Mouse (Mus musculus) embryonic facial prominence, embryonic 10.5 days (tissue): Measurements from ENCODE around the gene Olfr545. TPM values are rescaled to one million over a fixed set of nuclear protein-coding genes. Genes with fewer than 3 reads are reported as not detected.
A peak's percentile ranks its signal among the peaks of the same experiment; 100 is the strongest.
"Not testable (repeated sequence)": the region's sequence is repeated elsewhere in the genome, so short reads cannot be mapped to it uniquely, and the experiment has no call there.

ENCODE experiments used
- DNase-seq: peaks from one replicate; pipeline ENCODE4 v3.0.0-alpha.2; 2017; ENCODE audit warnings: low spot score
- H3K27ac ChIP-seq: fragments of 300-500 bp; sonication (generic); replicated peaks from 2 replicates; pipeline ENCODE4 v1.5.1; 2016; ENCODE audit warnings: mild to moderate bottlenecking
- H3K27me3 ChIP-seq: fragments of 300-500 bp; sonication (generic); replicated peaks from 2 replicates; pipeline ENCODE4 v1.6.1; 2016; ENCODE audit warnings: low read depth, mild to moderate bottlenecking; ENCODE audit not compliant: poor library complexity, severe bottlenecking
- H3K36me3 ChIP-seq: fragments of 300-500 bp; sonication (generic); replicated peaks from 2 replicates; pipeline ENCODE4 v1.6.1; 2016; ENCODE audit warnings: mild to moderate bottlenecking, moderate library complexity
- H3K4me1 ChIP-seq: fragments of 300-500 bp; sonication (generic); 2 replicates; pipeline ENCODE4 v1.6.1; 2016
- H3K4me3 ChIP-seq: fragments of 300-500 bp; sonication (generic); 2 replicates; pipeline ENCODE4 v1.5.1; 2016; ENCODE audit warnings: mild to moderate bottlenecking, moderate library complexity
- H3K9me3 ChIP-seq: fragments of 300-500 bp; sonication (generic); 2 replicates; pipeline ENCODE4 v1.6.1; 2016; ENCODE audit warnings: mild to moderate bottlenecking
- WGBS: fragments of 180-500 bp; shearing (Covaris S2); methylation state at CpG from one replicate; pipeline ENCODE4 v1.1.7; 2016; 5-methylcytosine and 5-hydroxymethylcytosine counted together
- polyA plus RNA-seq: library from polyadenylated mRNA; unstranded; fragments of >200 nt; fragmentation: Nextera tagmentation; extraction: Ambion mirVana; gene quantifications from 2 replicates; pipeline ENCODE4 v1.2.1, GENCODE M21; 2016

Gene Olfr545
- polyA plus RNA-seq, 1 experiment from 2014 or later = 0.24 TPM

- no peaks in the 10 kb centered on the region for H3K4me1 ChIP-seq
- no peaks in the 10 kb centered on the region for H3K36me3 ChIP-seq
- H3K27ac ChIP-seq = no peak overlapping the region
- WGBS = 43% methylated on average over 3 of the region's 3 CpGs
- peak; percentile 77 for DNase-seq
- H3K27me3 ChIP-seq = peaks cover 10% of the 10 kb centered on the region
- H3K9me3 ChIP-seq = no peaks in the 10 kb centered on the region
- no peak overlapping the region for H3K4me3 ChIP-seq
Observed at GRCm38 (mm10) chr7:102506848-102507247, 7.5 kb upstream of the Olfr545 start.

DNA sequence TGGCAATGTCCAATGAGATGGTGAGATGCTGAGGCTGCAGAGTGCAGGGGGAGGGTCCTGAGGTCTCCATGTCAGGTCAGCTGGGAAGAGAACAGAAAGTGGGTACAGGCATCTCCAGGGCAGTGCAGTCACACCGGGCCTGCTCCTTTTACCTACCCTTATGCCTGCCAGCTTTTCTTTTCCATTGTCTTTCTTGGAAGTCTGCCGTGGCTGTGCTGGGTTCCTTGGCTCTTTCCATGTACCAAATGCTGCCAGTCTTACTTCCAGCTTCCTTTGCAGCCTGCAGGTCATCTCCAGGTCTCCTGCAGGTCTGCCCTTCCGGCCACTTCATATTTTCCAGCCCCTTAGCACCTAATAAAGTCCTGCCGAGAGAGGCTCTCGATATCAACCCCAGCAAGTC, 2.6 kb upstream of the Olfr545 start:
- Histone ChIP-seq H3K9me3 (no peaks in the 10 kb centered on the region), H3K36me3 (no peaks in the 10 kb centered on the region), H3K27ac (no peak overlapping the region), H3K27me3 (no peaks in the 10 kb centered on the region), H3K4me3 (no peak overlapping the region), H3K4me1 (no peaks in the 10 kb centered on the region)
- no peak for DNase-seq
- 82% methylated on average over 5 of the region's 5 CpGs for WGBS

GRCm38 (mm10) chr7:102494416-102494815, 5.0 kb downstream of the Olfr545 start:
- H3K27ac ChIP-seq, H3K4me3 ChIP-seq, H3K4me1 ChIP-seq, DNase-seq, H3K36me3 ChIP-seq, H3K27me3 ChIP-seq, H3K9me3 ChIP-seq: not testable (repeated sequence)
- 51% methylated on average over 7 of the region's 7 CpGs for WGBS

DNA sequence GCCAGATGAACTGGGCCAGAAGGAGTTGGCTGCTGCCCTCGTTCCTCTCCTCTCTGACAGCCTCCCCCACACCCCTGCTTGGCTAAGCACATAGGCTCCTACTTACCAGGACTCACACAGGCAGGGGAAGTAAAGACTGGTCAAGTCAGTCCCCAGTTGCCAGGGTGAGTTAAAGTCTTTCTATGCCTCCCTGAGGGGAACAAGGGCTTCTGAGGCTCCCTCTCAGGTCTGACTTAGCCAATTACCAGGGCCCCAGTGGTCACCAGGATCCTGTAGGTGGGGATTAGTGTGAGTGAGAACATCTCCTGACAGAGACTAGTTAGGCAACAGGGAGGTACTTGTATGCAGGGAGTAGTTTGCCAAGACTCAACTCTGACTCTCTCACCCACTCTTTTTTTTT, 11.2 kb downstream of the Olfr545 start, which contains the start of gene Olfr544:
Olfr544 (minus strand) TSS at position 153 of the 400 bp plus-strand sequence.
- H3K27ac ChIP-seq = no peak within 1 kb of the TSS
- no peaks in the 10 kb centered on the region for H3K27me3 ChIP-seq
- DNase-seq = no peak
- H3K4me3 ChIP-seq = no peak within 1 kb of the TSS
- WGBS = 62% methylated on average over 1 of the region's 1 CpGs
- H3K4me1 ChIP-seq = no peaks in the 10 kb centered on the region
- H3K9me3 ChIP-seq = no peaks in the 10 kb centered on the region
- no peaks in the 10 kb centered on the region for H3K36me3 ChIP-seq

- H3K4me3 ChIP-seq = no peak overlapping the region
- no peaks in the 10 kb centered on the region for H3K27me3 ChIP-seq
- no peaks in the 10 kb centered on the region for H3K9me3 ChIP-seq
- WGBS = 74% methylated on average over 1 of the region's 1 CpGs
- no peak for DNase-seq
- H3K36me3 ChIP-seq = no peaks in the 10 kb centered on the region
- no peaks in the 10 kb centered on the region for H3K4me1 ChIP-seq
- H3K27ac ChIP-seq = no peak overlapping the region
Observed at GRCm38 (mm10) chr7:102486105-102486504, 13.3 kb downstream of the Olfr545 start.

- H3K4me3 ChIP-seq, H3K27ac ChIP-seq, H3K27me3 ChIP-seq, DNase-seq, H3K9me3 ChIP-seq, H3K4me1 ChIP-seq, H3K36me3 ChIP-seq: not testable (repeated sequence)
- WGBS = 61% methylated on average over 8 of the region's 8 CpGs
Observed at GRCm38 (mm10) chr7:102484766-102485165, 14.6 kb downstream of the Olfr545 start.

GRCm38 (mm10) chr7:102483665-102484064, 15.7 kb downstream of the Olfr545 start:
- Histone ChIP-seq H3K4me1 (no peaks in the 10 kb centered on the region), H3K27me3 (no peaks in the 10 kb centered on the region), H3K4me3 (no peak overlapping the region), H3K36me3 (no peaks in the 10 kb centered on the region), H3K27ac (no peak overlapping the region), H3K9me3 (no peaks in the 10 kb centered on the region)
- WGBS = 92% methylated on average over 2 of the region's 2 CpGs
- no peak for DNase-seq

- 92% methylated on average over 4 of the region's 4 CpGs for WGBS
- Histone ChIP-seq H3K27ac (no peak within 1 kb of the TSS), H3K4me3 (no peak within 1 kb of the TSS), H3K36me3 (0 out of 2 replicates have a peak, but pooled peaks cover 2% of the 10 kb centered on the region), H3K27me3 (no peaks in the 10 kb centered on the region), H3K9me3 (no peaks in the 10 kb centered on the region), H3K4me1 (no peaks in the 10 kb centered on the region)
- no peak for DNase-seq
Observed at GRCm38 (mm10) chr7:102481579-102481978, 17.8 kb downstream of the Olfr545 start, which contains the start of gene Olfr543. Gene Olfr543, minus strand, starts transcription at chr7:102481679.

GRCm38 (mm10) chr7:102480821-102481220, 18.6 kb downstream of the Olfr545 start:
- no peak for DNase-seq
- Histone ChIP-seq H3K4me3 (no peak overlapping the region), H3K27me3 (no peaks in the 10 kb centered on the region), H3K4me1 (no peaks in the 10 kb centered on the region), H3K36me3 (0 out of 2 replicates have a peak, but pooled peaks cover 2% of the 10 kb centered on the region), H3K9me3 (no peaks in the 10 kb centered on the region), H3K27ac (no peak overlapping the region)
- 87% methylated on average over 4 of the region's 4 CpGs for WGBS

- 84% methylated on average over 5 of the region's 5 CpGs for WGBS
- no peak for DNase-seq
- Histone ChIP-seq H3K27me3 (no peaks in the 10 kb centered on the region), H3K36me3 (0 out of 2 replicates have a peak, but pooled peaks cover 2% of the 10 kb centered on the region), H3K9me3 (no peaks in the 10 kb centered on the region), H3K27ac (no peak overlapping the region), H3K4me1 (no peaks in the 10 kb centered on the region), H3K4me3 (no peak overlapping the region)
Observed at GRCm38 (mm10) chr7:102479368-102480078, 19.9 kb downstream of the Olfr545 start.

- no peaks in the 10 kb centered on the region for H3K9me3 ChIP-seq
- no peaks in the 10 kb centered on the region for H3K27me3 ChIP-seq
- DNase-seq = no peak
- no peaks in the 10 kb centered on the region for H3K4me1 ChIP-seq
- no peak overlapping the region for H3K4me3 ChIP-seq
- no peak overlapping the region for H3K27ac ChIP-seq
- 81% methylated on average over 3 of the region's 3 CpGs for WGBS
- 0 out of 2 replicates have a peak, but pooled peaks cover 2% of the 10 kb centered on the region for H3K36me3 ChIP-seq
Observed at GRCm38 (mm10) chr7:102478926-102479325, 20.4 kb downstream of the Olfr545 start.

GRCm38 (mm10) chr7:102478425-102478824, 20.9 kb downstream of the Olfr545 start:
- WGBS = 86% methylated on average over 4 of the region's 4 CpGs
- no peak overlapping the region for H3K4me3 ChIP-seq
- no peaks in the 10 kb centered on the region for H3K9me3 ChIP-seq
- H3K4me1 ChIP-seq = no peaks in the 10 kb centered on the region
- no peak overlapping the region for H3K27ac ChIP-seq
- no peaks in the 10 kb centered on the region for H3K27me3 ChIP-seq
- no peak for DNase-seq
- 0 out of 2 replicates have a peak, but pooled peaks cover 2% of the 10 kb centered on the region for H3K36me3 ChIP-seq

GRCm38 (mm10) chr7:102477377-102477776, 22.0 kb downstream of the Olfr545 start:
- no peaks in the 10 kb centered on the region for H3K4me1 ChIP-seq
- 0 out of 2 replicates have a peak, but pooled peaks cover 2% of the 10 kb centered on the region for H3K36me3 ChIP-seq
- H3K27me3 ChIP-seq = no peaks in the 10 kb centered on the region
- DNase-seq = no peak
- no peak overlapping the region for H3K27ac ChIP-seq
- WGBS = 80% methylated on average over 11 of the region's 11 CpGs
- H3K9me3 ChIP-seq = no peaks in the 10 kb centered on the region
- no peak overlapping the region for H3K4me3 ChIP-seq
